Mouse (Mus musculus) limb, embryonic 10.5 days (tissue): ENCODE data around the gene Morn5. TPM values are rescaled to one million over a fixed set of nuclear protein-coding genes. Genes with fewer than 3 reads are reported as not detected.

ENCODE experiments used
- DNase-seq: peaks from one replicate; pipeline ENCODE4 v3.0.0-alpha.2; 2017; ENCODE audit warnings: low spot score
- H3K27ac ChIP-seq: fragments of 300-500 bp; sonication (generic); 2 replicates; pipeline ENCODE4 v1.5.1; 2016; ENCODE audit warnings: mild to moderate bottlenecking
- H3K27me3 ChIP-seq: fragments of 300-500 bp; sonication (generic); 2 replicates; pipeline ENCODE4 v1.6.1; 2016; ENCODE audit warnings: low read depth, mild to moderate bottlenecking; ENCODE audit not compliant: poor library complexity, severe bottlenecking
- H3K36me3 ChIP-seq: fragments of 300-500 bp; sonication (generic); 2 replicates; pipeline ENCODE4 v1.6.1; 2016; ENCODE audit warnings: mild to moderate bottlenecking, moderate library complexity
- H3K4me1 ChIP-seq: fragments of 300-500 bp; sonication (generic); 2 replicates; pipeline ENCODE4 v1.6.1; 2016
- H3K4me3 ChIP-seq: fragments of 300-500 bp; sonication (generic); 2 replicates; pipeline ENCODE4 v1.5.1; 2016; ENCODE audit warnings: mild to moderate bottlenecking, moderate library complexity
- H3K9me3 ChIP-seq: fragments of 300-500 bp; sonication (generic); replicated peaks from 2 replicates; pipeline ENCODE4 v1.6.1; 2016; ENCODE audit warnings: mild to moderate bottlenecking
- WGBS: fragments of 180-500 bp; shearing (Covaris S2); methylation state at CpG from one replicate; pipeline ENCODE4 v1.1.7; 2016; 5-methylcytosine and 5-hydroxymethylcytosine counted together
- polyA plus RNA-seq: library from polyadenylated mRNA; unstranded; fragments of >200 nt; fragmentation: Nextera tagmentation; extraction: Ambion mirVana; gene quantifications from 2 replicates; pipeline ENCODE4 v1.2.1, GENCODE M21; 2016

Morn5 gene
- polyA plus RNA-seq, 1 experiment from 2014 or later: 0.35 TPM

DNA sequence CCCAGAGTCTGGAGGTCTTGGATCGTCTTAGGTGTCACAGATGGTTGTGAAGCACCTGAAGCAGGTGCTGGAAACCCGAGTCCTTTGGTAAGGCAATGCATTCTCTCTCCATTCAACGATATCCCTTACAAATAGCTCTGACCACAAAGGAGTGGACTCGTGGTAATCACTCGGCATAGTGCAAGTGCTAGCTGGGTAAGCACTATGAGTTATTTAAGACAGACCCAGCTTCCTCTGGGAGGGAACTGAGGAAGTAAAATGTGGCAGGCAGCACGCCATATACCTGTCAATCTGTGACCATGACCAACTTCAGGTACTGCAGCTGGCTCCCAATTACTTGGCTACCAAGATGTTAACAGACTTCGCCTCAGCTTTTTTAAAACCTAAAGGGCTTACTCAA lies 14.4 kb upstream of the Morn5 start:
- DNase-seq: no peak
- Histone ChIP-seq H3K27me3 (no peaks in the 10 kb centered on the region), H3K4me1 (peaks cover 12% of the 10 kb centered on the region), H3K36me3 (peaks cover 50% of the 10 kb centered on the region), H3K9me3 (no peaks in the 10 kb centered on the region), H3K4me3 (no peak overlapping the region), H3K27ac (no peak overlapping the region)
- WGBS: 87% methylated on average over 7 of the region's 7 CpGs

- Histone ChIP-seq H3K4me1 (peaks cover 12% of the 10 kb centered on the region), H3K9me3 (no peaks in the 10 kb centered on the region), H3K27ac (no peak overlapping the region), H3K36me3 (peaks cover 52% of the 10 kb centered on the region), H3K4me3 (no peak overlapping the region), H3K27me3 (no peaks in the 10 kb centered on the region)
- DNase-seq: no peak
- 66% methylated on average over 11 of the region's 11 CpGs for WGBS
Observed at GRCm38 (mm10) chr2:36035413-36036081, 13.7 kb upstream of the Morn5 start.

DNA sequence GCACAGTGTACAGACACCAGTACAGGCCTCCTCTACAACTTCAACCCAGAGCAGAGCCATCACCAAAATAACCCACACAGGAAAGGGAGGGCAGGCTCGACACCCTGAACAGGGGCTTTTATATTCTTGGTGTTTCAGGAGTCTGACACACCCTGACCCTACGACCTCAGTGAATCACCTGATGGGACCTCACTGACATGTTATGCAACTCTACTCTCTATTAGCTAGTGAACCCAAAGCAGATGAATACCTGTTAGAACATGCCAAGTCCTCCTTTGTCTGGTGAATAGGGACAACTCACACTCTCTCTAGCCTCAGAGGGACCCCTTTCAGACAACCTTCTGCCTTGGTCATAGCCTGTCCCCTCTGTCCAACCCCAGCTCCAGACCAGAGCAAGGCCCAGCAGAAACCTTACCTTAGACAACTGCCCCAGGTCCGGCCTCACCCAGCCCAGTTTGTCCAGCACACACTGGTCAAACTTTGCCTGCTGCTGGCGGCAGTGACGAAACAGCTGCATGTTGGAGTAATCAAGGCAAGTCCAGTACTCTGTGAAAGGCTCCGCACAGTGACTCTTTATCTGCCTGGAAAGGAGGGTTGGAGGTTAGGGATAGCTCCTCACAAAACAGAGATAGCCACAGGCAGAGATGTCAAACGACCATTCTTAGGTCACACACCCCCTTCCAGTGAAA lies 9.8 kb upstream of the Morn5 start:
- DNase-seq: no peak
- Histone ChIP-seq H3K4me3 (no peak overlapping the region), H3K9me3 (no peaks in the 10 kb centered on the region), H3K27ac (no peak overlapping the region), H3K27me3 (no peaks in the 10 kb centered on the region), H3K36me3 (peaks cover 67% of the 10 kb centered on the region), H3K4me1 (peaks cover 12% of the 10 kb centered on the region)
- WGBS: 79% methylated on average over 7 of the region's 7 CpGs

DNA sequence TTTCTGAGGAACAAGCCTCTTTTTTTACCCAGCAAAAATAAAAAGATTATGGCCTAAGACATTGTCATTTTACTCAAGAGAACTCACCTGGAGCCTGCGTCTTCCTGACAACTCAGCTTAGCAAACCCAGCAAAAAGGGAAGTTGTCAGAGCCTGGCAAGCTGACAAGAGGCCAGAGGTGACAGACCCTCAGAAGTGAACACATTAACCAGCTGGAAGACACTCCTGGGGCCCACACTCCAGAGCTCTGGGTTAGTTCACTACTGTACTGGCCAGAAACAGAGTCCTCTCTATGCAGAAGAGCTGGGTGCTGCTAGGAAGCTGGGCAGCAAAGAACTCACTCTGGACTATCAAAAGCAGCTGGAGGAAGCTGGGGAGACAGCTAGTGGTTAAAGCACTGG lies 8.4 kb upstream of the Morn5 start:
- WGBS: 84% methylated on average over 1 of the region's 1 CpGs
- DNase-seq: no peak
- Histone ChIP-seq H3K9me3 (no peaks in the 10 kb centered on the region), H3K36me3 (peaks cover 60% of the 10 kb centered on the region), H3K27ac (no peak overlapping the region), H3K27me3 (no peaks in the 10 kb centered on the region), H3K4me3 (no peak overlapping the region), H3K4me1 (peaks cover 5% of the 10 kb centered on the region)

GRCm38 (mm10) chr2:36048164-36048563 lies 1.1 kb upstream of the Morn5 start:
- no peak for DNase-seq
- no peaks in the 10 kb centered on the region for H3K27me3 ChIP-seq
- WGBS: 83% methylated on average over 8 of the region's 8 CpGs
- H3K4me1 ChIP-seq: peaks cover 15% of the 10 kb centered on the region
- no peak overlapping the region for H3K27ac ChIP-seq
- H3K4me3 ChIP-seq: peak overlapping the region; percentile 84
- H3K9me3 ChIP-seq: no peaks in the 10 kb centered on the region
- peaks cover 18% of the 10 kb centered on the region for H3K36me3 ChIP-seq

- no peak for DNase-seq
- 53% methylated on average over 10 of the region's 10 CpGs for WGBS
- H3K36me3 ChIP-seq: peaks cover 4% of the 10 kb centered on the region; the same call in 1 of the 2 replicates
- peak overlapping the region; percentile 84 for H3K4me3 ChIP-seq
- no peaks in the 10 kb centered on the region for H3K9me3 ChIP-seq
- H3K27ac ChIP-seq: peak overlapping the region; percentile 89; the same call in 1 of the 2 replicates
- no peaks in the 10 kb centered on the region for H3K27me3 ChIP-seq
- H3K4me1 ChIP-seq: peaks cover 15% of the 10 kb centered on the region
Observed at GRCm38 (mm10) chr2:36049567-36049954, 303 bp downstream of the Morn5 start.

- Histone ChIP-seq H3K9me3 (no peaks in the 10 kb centered on the region), H3K36me3 (no peaks in the 10 kb centered on the region), H3K27ac (no peak overlapping the region), H3K27me3 (no peaks in the 10 kb centered on the region), H3K4me3 (no peak overlapping the region), H3K4me1 (peaks cover 9% of the 10 kb centered on the region)
- DNase-seq: no peak
- 84% methylated on average over 3 of the region's 3 CpGs for WGBS
Observed at GRCm38 (mm10) chr2:36053249-36053648, 4.0 kb downstream of the Morn5 start.

DNA sequence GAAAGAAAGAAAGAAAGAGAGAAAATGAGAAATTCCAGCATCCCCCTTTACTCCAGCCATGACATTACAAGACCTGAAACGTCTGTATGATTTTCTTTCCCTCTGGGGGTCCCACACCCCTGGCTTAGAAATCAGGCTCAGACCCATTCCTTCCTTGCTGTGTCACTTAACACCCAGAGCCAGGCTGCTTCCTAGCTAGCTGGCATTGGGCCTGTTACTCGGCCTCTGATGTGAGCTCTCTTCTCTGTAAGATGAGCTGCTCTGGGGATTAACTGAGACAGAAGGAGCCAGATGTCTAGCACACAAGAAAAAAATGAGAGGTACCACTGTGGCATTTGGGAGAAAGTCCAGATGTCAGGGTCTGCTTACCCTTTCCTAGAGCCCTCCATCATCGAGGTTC lies 7.0 kb downstream of the Morn5 start:
- Histone ChIP-seq H3K36me3 (no peaks in the 10 kb centered on the region), H3K27ac (no peak overlapping the region), H3K9me3 (no peaks in the 10 kb centered on the region), H3K27me3 (no peaks in the 10 kb centered on the region), H3K4me3 (no peak overlapping the region), H3K4me1 (no peaks in the 10 kb centered on the region)
- WGBS: 48% methylated on average over 3 of the region's 3 CpGs
- DNase-seq: no peak

DNA sequence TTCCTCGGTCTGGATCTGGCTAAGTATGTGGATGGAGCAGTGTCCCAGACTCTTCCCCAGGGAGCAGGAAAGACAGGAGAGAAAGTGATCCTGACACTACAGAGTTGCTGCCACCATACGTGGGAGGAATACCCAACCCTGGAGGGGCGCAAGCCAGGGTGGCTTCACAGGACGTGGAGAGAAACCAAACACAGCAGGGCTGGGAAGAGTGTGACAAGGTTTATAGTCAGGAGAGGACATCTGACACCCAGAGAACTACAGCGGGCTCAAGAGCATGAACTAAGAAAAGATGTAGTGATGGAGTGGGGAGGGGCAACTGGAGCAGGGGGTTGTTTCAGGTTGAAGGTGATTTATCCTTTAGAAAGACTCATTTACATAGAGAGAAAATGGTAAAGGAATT lies 12.2 kb downstream of the Morn5 start:
- Histone ChIP-seq H3K9me3 (no peaks in the 10 kb centered on the region), H3K27ac (no peak overlapping the region), H3K36me3 (no peaks in the 10 kb centered on the region), H3K4me1 (no peaks in the 10 kb centered on the region), H3K4me3 (no peak overlapping the region), H3K27me3 (no peaks in the 10 kb centered on the region)
- 53% methylated on average over 5 of the region's 5 CpGs for WGBS
- no peak for DNase-seq

DNA sequence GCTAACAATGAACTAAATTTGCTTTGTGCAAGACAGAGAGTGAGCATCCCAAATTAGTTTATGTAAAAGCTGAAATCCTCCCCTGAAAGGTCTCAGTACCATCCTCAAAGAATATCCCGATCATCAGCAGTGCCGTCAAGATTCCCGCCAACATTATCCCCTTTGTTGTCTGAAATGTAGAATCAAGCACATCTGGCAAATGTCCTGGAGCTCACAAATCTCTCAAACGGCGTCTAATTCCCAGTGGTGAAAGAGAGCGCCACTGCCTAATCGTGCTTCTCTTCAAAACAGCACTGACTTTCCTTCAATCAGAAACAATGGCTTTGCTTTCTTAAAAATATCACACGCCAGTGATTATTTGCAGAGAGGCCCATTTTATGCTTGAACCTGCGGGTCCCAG lies 17.9 kb downstream of the Morn5 start:
- no peak for DNase-seq
- 68% methylated on average over 9 of the region's 9 CpGs for WGBS
- Histone ChIP-seq H3K36me3 (no peaks in the 10 kb centered on the region), H3K27me3 (no peaks in the 10 kb centered on the region), H3K4me3 (no peak overlapping the region), H3K9me3 (no peaks in the 10 kb centered on the region), H3K27ac (no peak overlapping the region), H3K4me1 (no peaks in the 10 kb centered on the region)

GRCm38 (mm10) chr2:36071660-36072305 lies 22.5 kb downstream of the Morn5 start:
- 83% methylated on average over 8 of the region's 8 CpGs for WGBS

DNA sequence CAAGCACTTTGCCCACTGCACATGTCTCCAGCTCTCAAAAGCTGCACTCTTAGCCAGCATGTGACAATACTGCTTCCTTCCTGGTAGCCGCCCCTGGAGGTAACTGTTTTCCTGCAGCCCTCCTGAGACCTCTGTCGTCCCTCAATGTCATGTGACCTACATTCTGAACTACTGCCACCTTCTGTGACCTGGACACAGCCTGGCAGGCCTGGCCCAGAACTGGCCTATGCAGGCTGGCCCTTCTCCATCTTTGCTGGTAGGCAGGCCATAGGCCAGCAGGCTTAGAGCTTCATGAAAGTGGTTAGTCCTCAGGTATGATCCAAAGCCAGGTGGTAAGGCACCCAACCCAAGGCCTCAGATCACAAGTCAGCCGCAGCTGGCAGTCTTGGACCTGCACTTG lies 24.5 kb downstream of the Morn5 start:
- Histone ChIP-seq H3K9me3 (no peaks in the 10 kb centered on the region), H3K4me1 (peaks cover 20% of the 10 kb centered on the region), H3K27ac (no peak overlapping the region), H3K36me3 (no peaks in the 10 kb centered on the region), H3K4me3 (no peak overlapping the region), H3K27me3 (peaks cover 5% of the 10 kb centered on the region; the same call in 1 of the 2 replicates)
- WGBS: 61% methylated on average over 3 of the region's 3 CpGs
- no peak for DNase-seq

More at GRCm38 (mm10) chr2:36071660-36072305, 22.5 kb downstream of the Morn5 start:
- no peaks in the 10 kb centered on the region for H3K36me3 ChIP-seq
- no peak for DNase-seq
- H3K9me3 ChIP-seq: no peaks in the 10 kb centered on the region
- H3K27me3 ChIP-seq: peaks cover 5% of the 10 kb centered on the region; the same call in 1 of the 2 replicates
- no peak overlapping the region for H3K27ac ChIP-seq
- H3K4me3 ChIP-seq: no peak overlapping the region
- peaks cover under 1% of the 10 kb centered on the region for H3K4me1 ChIP-seq

DNA sequence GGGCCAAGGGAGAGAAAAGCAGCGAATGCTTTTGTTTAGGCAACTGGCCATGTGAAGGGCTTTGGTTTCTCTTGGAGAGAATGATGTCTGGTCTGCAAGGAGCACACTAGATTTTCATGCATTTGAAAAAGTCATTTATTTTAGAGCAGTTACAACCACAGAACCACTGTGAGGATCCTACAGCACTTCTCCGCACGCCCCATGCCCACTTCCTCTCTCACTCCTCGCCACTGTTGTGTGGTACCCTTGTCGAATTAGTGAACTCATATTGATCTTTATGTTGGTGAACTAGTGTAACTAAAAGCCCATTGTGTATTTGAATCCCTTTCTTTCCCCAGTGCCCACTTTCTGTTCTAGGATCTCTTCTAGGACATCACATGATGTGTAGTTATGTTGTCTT lies 26.0 kb downstream of the Morn5 start:
- 88% methylated on average over 5 of the region's 5 CpGs for WGBS
- no peak overlapping the region for H3K4me3 ChIP-seq

More for the DNA sequence above, 26.0 kb downstream of the Morn5 start:
- Histone ChIP-seq H3K4me1 (peaks cover 22% of the 10 kb centered on the region), H3K27ac (no peak overlapping the region), H3K27me3 (peaks cover 15% of the 10 kb centered on the region), H3K36me3 (no peaks in the 10 kb centered on the region), H3K9me3 (no peaks in the 10 kb centered on the region)
- no peak for DNase-seq
